Mouse (Mus musculus) cerebellum, postnatal 14 days (tissue): Measurements from ENCODE around the gene Ccdc89.
A peak's percentile ranks its signal among the peaks of the same experiment; 100 is the strongest.

Experiments used
- DNase-seq, 2 experiments: peaks; one replicate each; pipeline ENCODE4 v3.0.0; 2021; ENCODE audit warnings: mixed read lengths in 2 of 2

Ccdc89 gene

DNA sequence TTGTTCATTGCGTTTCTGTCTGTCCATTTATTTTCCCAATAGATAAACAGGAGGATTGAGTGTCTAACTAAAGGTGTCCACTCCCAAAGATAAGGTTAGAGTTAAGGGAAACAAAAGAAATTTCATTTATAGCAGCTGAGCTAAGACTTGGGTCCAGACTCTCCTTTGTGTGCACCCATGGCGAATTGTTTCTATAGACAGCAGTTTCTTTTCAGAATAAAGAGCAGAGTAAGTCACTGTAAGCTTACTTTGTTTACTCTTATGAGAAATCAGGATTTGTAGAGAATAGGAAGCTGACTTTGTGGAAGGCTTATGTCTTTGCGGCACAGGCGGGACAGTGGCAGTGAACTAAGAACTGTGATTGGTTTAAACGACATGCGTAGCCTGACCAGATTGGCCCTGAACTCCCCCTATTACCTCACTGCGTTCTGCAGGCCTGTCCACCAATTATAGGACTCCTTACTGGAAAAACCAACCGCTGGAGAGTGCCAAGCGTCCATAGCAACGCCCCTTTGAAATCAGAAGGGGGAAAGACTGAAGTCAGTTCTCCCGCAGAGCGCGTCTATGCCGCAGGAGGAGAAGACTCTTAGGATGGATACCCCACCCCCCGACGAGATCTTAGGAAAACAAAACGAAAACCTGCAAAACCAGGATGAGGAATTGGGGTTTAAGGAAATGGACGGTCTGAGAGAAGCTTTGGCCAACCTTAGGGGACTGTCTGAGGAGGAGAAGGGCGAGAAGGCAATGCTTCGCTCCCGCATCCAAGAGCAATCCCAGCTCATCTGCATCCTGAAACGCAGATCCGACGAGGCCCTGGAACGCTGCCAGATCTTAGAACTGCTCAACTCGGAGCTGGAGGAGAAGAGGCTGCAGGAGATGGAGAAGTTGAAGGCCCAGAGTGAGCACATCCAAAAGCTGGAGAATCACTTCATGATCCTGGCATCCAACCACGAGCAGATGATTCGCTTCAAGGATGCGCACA is at the start of gene Ccdc89:
Ccdc89 (plus strand) TSS at position 558 of the 982 bp plus-strand sequence.
- peak; percentile 85 to 87 for DNase-seq

DNA sequence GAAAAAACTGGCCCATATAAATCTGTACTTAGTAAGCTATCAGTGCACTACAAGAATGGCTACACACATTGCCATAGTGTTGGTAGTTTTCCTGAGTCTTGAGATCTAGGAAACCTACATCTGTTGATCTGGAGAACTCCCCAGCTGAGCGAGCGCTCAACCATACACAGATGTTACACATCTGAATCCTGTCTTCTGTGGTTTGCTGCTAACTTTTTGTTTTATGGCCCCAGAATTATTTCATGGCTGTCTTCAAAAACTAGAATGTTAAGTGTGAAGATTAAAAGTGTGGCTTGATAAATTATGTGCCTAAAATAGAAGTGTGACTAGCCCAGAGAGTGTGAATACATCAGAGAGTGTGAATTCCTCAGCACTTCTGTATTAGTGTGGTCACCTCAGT is 42.0 kb upstream of the Ccdc89 start:
- DNase-seq, result no peak

DNA sequence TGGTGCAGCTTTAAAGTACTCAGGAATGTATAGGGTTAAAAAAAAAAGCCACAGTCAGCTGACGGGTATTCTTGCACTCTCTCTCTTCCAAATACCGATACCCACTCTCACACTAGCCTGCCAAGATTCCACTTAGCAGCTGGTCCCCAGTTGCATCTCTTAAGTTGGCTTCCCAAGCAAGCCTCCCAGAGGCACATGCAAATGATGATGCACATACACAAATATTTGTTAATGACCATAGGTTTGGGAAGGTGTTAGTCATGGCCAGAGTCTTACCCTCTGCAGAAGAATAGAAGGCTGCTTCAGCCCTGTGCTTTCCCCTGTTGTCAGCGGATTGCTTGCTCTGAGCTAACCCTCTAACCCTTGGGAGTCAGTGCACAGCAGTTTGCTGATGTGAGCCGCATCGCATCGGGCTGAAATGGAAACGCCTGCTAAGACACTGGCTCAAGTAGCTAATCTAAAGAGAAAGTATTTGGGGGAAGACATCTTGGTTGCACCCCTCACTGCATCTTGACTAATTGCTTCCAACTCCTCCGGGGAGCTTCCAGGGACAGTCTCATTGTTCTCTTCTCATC is 39.4 kb upstream of the Ccdc89 start:
- peak; percentile 22 to 27 for DNase-seq

DNA sequence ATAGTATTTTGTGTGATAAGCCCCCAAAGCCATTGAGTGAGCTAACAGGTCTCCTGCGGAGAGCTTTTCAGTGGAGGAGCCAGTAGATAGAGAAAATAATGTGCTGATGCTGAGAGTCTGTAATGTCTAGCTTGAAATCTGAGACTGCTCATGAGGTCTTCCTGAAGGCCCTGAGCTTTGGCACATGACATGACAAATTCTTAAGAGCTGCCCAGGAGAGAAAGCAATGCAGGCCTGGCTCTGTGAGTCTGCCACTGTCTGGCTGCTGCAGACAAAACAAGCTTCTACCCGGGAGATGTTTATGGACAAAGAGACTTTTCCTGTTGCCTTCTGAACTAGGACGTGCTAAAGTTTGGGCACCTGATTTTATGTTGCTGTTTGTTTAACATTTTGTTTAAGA is 36.6 kb upstream of the Ccdc89 start:
- DNase-seq, result no peak

DNA sequence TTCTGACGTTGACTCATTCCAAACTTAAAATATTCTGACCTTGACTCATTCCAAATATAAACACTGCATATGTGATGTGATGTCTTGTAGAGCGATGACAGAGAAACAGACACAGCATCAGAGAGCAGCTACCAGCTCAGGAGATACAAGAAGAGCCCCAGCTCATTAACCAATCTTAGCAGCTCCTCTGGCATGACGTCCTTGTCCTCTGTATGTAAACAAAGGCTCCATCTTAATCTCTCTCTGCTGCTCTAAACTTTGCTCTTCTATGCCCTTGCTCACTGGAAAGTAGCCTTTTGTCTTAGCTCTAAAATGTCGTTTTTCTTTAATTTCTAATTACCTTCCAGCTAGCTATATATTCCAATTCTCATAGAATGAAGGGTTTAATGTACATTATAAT is 31.3 kb upstream of the Ccdc89 start:
- DNase-seq, result no peak

DNA sequence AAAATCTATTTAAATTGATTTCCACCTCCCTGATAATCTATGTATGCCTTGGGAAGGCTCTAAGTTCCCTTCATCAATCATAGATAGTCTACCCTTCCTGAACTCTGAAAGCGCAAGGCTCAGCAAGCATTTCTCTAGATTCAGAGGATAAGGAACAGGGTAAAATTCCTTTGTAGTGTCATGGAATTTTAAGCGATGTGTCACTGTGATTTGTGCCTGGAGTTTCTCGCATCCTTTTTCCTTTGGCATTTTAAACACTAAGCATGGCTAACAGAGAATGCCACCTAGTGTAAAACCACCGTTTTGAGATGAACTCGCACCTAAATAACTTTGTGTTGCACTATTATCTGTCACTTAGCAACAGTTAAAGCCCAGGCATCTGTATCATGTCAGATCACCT is 30.4 kb upstream of the Ccdc89 start:
- no peak for DNase-seq

DNA sequence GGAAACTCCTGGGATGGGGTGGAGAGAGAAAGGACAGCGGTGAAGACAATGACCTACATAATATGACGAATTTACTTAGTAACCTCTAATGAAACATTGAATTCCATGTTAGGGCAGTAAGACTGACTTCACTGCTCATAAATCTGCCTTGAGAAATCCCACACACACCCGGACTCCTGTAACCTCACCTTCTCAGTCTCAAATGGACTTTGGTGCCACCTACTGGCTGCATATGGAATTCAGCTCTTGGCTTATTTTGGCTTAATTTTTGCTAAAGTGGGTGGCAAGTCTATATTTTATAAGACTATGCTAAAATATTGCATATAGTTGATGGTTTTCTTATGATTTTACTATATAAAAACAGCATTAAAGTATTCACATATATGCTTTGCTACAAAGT is 16.4 kb upstream of the Ccdc89 start:
- DNase-seq, result peak; percentile 81 to 87

DNA sequence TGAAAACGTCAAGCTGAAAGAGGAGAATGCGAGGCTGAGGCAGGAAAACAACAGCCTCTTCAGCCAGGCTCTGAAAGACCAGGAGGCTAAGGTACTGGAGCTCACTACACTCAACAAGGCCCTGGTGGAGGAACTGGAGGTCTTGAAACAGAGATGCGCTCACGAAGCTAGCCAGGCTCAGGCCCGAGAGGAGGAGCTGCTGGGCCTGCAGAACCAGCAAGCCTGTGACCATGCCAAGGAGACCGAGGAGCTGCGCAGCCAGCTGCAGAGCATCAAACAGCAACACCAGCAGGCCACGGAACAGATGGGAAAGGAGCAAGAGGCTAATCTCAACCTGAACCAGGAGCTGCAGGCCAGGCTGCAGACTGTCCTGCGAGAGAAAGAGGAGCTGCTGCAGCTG is 629 bp downstream of the Ccdc89 start:
- DNase-seq, result peak in 1 of 2 experiments; percentile 18

DNA sequence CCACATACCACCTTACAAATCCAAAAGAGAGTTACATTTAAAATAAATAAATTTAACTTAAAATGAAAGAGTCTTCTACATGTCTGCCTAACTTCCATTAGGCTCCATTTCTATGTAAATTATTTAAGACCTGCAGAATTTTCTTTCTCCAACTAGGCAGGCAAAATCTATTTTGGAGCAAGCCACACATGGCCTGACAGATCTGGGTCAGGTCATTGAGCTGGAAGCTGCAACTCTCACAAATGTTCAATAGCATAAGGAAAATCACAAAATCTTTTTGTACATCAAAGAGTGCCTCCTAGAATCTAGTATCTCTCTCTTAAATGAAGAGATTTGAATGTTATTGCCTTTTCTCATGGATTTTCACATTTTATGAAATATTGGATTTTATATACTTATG is 5.8 kb downstream of the Ccdc89 start:
- DNase-seq, result no peak

DNA sequence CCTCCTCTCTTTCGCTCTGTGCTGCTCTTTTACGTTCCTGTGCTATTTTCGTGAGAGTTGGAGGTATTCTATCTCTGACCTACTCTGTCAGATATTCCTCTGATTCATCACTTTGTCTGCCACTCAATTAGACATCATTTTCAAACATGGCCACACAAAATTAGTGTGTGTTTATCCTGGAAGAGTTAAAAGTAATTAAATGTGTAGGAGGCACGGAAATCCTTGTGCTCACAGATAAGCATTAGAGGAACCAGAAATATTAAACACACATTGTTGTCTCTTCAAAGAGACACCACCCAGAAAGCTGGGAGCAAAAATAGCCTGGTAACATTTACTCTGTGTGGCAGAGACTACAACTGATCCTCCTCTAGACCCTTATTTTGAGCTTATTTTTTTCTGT is 13.7 kb downstream of the Ccdc89 start:
- DNase-seq, result no peak

DNA sequence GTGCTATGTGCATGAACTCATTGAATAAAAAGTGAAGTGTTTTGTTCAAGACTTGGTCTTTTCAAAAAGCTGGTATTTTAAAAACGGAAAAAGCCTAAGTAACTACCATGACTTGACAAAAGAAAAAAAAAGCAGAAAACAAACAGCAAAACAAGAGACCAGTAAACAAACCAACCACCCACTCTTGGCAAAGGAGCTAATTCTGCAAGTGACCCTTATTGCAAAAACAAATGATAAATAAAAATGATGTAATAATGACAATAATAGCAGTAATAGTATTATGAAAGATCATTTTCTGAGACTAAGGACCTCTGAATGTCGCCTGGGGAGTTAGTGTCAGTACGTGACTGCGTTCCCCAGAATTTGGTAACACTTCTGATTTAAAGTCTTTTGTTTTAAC is 15.7 kb downstream of the Ccdc89 start:
- no peak for DNase-seq

DNA sequence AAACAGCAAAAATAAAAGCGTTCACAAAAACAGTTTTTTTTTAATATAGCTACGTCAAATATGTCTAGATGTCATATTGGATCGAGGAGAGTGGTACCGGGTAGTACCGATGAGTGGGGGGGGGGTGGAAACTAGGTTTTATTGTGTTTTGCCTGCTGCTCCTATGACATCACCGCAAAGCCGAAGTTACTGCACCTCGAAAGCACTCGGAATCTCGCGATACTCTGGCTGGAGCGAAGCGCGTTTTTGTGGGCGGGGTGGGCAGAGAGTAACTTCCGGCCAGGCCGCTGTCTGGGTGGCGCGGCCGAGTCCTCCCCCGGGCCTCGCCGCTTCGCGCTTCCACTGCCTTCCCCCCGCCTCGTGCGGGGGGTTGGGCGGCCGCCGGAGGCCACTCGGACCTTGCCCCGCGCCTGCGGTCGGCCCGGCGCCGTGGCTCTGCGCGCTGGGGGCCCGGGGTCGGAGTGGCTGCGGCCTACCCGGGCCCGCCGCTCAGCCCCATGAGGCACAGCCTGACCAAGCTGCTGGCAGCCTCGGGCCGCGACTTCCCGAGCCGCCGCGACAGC is 16.2 kb downstream of the Ccdc89 start, which contains the start of gene Crebzf:
Crebzf (plus strand) TSS at position 212 of the 563 bp plus-strand sequence.
- peak; percentile 96 to 97 for DNase-seq

DNA sequence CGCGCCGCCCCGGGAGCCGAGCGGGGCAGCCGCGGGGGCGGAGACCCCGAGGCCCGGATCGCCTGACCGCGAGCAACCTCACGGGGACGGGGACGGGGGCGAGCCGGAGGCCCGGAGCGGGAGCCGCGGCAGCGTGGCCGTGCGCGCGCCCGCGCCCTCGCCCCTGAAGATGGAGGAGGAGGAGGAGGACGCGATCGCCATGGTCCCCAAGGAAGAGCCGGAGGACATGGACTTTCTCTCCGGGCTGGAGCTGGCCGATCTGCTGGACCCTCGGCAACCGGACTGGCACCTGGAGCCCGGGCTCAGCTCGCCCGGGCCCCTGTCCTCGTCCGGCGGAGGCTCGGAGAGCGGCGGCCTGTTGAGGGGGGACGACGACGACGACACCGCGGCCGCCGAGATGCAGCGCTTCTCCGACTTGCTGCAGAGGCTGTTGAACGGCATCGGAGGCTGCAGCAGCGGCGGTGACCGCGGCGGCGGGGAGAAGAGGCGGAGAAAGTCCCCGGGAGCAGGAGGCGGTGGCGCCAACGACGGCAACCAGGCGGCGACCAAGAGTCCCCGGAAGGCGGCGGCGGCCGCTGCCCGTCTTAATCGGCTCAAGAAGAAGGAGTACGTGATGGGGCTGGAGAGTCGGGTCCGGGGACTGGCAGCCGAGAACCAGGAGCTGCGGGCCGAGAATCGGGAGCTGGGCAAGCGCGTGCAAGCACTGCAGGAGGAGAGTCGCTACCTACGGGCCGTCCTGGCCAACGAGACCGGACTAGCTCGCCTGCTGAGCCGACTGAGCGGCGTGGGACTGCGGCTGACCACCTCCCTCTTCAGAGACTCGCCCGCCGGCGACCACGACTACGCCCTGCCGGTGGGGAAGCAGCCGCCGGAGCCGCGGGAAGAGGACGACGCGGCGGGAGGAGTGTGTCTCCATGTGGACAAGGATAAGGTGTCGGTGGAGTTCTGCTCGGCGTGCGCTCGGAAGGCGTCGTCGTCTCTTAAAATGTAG is 17.0 kb downstream of the Ccdc89 start:
- peak; percentile 81 to 87 for DNase-seq

DNA sequence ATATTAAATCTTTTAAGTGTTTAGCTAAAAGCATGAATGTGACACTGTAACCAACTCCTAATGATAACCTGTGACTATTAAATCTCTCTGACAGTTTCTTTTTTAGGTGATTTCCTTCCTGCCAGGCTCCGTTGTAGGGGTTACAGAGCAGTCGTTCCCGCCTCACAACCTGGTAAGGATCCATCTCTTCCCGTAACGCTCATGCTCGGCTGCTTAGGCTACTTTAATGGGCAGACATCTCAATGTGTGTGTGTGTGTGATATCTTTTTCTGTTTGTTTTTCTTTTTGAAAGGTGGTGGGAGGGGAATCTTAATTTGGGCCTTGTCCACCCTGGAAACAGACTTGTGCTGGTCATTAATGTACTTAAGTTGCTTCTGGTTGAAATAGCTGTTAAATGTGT is 17.8 kb downstream of the Ccdc89 start:
- DNase-seq, result peak in 1 of 2 experiments; percentile 32

DNA sequence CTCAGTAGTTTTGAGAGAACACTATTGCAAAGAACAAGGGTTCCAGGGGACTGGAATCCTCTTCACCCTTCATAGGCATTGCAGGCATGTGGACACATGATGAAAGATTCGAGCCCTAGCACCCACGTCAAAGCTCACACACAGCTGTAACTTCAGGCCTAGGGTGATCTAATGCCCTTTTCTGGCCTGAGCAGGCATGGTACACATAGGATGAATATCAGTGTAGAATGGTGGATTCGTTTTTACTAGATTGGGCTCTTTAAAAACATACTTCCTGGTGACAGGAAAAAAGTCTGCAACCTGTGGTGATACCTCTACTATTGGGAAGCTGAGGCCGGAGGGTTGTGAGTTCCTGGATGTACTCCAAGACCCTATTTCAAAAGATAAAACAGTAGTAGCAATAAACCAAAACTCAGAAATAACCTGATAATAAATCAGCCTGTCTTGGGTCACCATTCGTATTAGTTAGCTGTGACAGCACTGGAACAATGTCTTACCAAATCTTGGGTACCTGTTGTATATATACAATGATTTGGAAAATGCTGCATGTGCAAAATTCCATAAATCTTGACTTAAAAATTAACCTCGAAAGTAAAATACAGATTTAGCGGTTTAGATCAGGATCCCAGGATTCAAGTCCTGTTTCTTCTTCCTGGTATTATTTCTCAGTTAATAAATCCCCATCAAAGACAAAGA is 29.9 kb downstream of the Ccdc89 start:
- no peak for DNase-seq

DNA sequence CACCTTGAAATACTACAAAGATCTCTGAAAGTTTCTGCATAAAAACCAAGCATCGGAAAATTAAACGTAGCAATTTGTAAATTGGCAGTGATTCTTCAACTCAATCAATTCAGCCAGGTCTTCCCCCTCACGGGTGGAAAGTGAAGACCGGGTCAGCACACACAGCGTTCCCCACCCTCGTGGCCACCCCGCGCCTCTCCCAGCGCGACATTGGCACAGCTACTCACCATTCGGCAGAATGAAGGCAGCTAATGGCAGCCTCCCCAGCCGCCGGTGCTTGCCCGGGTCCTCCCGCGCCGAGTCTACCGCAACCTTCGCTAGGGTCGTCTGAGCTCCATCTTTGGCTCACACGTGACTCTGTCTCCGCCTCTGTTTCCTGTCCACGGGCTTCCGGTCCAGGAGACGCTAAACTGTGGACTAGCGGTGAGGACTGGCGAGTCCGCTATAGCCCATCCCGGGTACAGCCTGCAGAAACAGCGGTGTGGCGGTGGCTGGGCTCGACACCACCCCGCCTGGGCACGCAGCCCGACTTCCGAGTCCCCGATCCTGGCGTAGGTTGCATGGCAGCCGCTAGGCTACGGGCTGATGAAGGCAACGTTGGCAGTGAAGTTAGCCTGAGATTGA is 30.6 kb downstream of the Ccdc89 start, which contains the start of gene Tmem126a:
Tmem126a (minus strand) TSS at position 385 of the 624 bp plus-strand sequence.
- peak; percentile 90 to 95 for DNase-seq

DNA sequence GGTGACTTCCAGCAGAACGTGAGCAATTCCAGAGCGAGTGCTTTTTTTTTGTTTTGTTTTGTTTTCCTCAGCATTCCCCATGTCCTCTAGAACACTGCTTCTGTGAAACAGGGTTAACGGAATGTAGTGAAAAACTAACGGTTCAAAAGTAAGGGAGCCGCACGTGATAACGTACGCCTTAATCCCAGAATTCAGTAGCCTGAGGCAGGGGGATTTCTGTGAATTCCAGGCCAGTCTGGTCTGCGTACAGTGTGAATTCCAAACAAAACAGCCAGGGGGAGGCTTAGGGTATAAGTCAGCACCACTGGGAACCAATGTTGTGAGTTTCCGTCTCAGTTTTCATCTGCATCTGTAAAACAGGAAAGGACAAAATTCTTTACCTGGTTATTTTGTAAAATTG is 31.1 kb downstream of the Ccdc89 start:
- peak in 1 of 2 experiments; percentile 27 for DNase-seq

DNA sequence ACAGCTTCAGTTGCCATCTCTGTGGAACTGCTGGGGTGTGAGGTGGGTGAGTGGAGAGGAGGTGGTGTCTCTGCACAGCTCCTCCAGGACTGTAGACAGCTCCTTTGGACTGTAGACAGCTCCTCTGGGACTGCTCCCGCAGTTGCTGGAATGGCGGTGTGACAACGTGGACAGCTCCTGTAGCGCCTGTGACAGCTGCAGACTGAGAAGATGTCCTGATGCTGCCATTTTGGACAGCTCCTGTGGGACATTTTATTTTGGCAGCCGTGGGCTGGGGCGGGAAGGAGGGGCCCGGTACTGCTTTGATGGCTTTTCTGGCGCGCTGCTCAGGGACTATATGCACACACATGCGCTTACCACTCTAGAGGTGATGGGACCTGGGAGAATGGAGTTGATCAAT is 34.0 kb downstream of the Ccdc89 start:
- DNase-seq, result no peak

DNA sequence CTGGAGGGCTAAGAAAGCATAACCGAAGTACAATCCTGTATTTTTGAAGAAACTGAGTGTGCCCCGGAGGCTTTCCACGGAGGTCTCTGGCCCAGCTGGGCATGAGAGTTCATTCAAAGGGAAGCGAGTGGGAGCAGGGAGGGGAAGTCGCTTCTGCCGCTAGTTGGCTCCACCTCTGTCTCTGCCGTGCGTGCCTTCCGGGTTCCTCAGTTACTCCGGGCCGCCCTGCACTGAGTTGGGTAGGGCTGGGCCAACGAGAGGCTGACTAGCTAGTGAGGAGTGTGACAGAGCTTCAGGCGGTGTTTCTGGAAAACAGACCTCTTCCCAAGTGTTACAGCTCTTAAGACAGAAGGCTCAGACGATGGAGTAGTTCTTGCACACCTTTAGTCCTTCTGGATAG is 34.6 kb downstream of the Ccdc89 start:
- peak in 1 of 2 experiments; percentile 38 for DNase-seq

DNA sequence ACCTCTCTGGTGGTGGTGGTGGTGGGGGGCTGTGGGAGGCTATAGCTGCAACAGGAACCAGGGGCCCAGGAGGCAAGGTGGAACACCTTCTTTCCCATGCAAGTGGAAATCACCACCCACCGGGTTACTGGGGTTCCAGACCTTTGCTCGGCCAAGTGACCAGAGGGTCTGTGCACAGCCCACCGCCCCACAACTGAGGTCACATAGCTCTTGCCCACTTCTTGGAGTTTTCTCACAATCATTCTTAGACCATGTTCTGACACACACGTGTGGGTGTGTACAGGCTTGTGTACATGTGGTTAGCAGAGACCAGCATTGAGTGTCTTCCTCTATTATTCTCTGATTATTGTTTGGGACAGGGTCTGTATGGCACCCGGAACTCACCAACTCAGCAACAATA is 35.1 kb downstream of the Ccdc89 start:
- no peak for DNase-seq

DNA sequence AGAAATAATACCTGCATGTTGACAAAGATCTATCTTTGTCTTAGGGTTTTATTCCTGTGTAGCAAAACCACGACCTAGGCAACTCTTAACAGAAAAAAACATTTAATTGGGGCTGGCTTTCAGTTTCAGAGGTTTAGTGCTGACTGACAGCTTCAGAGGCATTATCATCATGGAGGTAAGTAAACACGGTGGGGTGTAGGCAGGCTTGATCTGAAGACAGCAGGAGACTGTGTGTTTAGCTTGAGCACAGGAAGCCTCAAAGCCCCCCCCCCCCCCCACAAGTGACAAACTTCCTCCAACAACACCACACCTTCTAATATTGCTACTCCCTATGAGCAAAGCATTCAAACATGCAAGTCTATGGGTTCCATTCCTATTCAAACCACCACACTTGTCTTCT is 47.1 kb downstream of the Ccdc89 start:
- DNase-seq, result no peak
